Mouse (Mus musculus) mouse embryonic stem cell (cell line): ENCODE results near the gene B4galnt2.

Experiments
- in situ Hi-C, 2 experiments: fragments of 300-500 bp; cut with MboI; formaldehyde crosslinking; loops; 1 replicate in 1 of 2; 3 replicates in 1 of 2; pipeline ENCODE4 v1.14.3; 2019 to 2020; ENCODE audit warnings: low sequenced_read_pairs in 2 of 2, low pct_unique_long_range_greater_than_20kb in 1 of 2, mixed read lengths in 1 of 2; ENCODE audit not compliant: unreplicated experiment in 1 of 2

Gene B4galnt2

DNA sequence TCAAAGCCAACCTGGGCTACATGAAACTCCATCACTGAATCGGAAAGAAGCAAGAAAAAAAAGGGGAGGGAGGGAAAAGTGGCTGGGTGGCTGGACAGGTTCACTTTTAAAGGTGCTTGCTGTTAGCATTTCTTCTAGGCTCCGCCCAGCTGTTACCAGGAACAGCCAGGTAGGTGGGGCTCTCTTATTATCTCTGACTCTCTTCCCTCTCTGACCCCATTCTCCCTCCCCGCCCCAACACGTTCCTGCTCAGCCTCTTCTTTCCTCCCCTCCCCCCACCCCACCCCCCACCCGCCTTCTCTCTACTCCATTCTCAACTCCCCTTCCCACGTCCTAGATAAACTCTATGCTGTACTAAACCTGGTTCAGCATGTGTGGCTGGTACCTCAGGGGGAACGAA is 3.1 kb downstream of the B4galnt2 start:
- in situ Hi-C loops: no loop called here

DNA sequence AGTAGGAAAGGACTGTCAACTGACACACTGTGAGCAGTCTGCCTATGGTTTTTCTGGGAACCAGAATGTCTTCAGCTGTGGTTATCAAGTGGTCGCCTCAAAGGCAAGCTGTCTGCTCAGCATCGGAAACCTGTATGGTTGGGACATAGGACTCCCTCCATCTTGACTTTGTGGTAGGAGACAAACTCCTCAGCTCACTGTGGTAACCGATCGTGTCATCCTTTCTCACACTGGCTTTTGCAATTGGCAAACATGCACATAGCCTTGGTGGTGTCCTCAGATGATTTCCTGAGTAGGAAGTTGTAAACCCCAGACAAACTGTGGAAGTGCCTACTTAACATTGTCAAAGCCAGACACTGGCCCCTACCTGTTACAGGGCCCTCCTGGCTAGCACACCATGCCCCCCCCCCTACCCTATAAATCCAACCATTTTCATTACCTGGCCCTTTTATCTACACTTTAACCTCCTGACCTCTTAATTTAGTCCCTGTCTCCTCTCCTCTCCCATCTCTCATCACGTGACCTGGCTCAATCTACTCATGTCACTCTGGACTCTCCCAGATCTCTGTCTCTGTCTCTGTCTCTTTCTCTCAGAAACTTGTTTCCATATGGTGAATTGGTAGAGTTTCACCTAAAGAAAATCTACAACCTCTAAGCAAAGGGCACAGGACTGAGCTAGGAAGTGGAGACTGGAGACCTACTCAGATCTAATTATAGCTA is 6.7 kb downstream of the B4galnt2 start:
- in situ Hi-C loops: no loop called here

DNA sequence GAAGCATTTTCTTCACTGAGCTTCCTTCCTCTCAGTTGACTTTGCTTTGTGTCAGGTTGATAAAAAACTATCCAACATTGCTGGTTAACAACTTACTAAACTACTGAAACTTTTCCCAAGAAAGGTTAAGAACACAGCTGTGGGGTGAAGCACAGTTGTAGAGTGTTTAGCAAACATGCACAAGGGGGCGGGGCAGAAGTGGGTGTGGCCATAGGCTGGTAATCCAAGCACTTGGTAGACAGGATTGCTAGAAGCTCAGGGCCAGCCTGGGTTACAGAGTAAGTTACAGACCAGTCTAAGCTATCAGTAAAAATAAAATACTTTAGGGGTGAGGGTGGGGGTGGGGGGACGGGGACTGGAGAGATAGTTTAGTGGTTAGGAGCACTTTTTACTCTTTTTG is 10.4 kb downstream of the B4galnt2 start:
- in situ Hi-C loops: no loop called here

DNA sequence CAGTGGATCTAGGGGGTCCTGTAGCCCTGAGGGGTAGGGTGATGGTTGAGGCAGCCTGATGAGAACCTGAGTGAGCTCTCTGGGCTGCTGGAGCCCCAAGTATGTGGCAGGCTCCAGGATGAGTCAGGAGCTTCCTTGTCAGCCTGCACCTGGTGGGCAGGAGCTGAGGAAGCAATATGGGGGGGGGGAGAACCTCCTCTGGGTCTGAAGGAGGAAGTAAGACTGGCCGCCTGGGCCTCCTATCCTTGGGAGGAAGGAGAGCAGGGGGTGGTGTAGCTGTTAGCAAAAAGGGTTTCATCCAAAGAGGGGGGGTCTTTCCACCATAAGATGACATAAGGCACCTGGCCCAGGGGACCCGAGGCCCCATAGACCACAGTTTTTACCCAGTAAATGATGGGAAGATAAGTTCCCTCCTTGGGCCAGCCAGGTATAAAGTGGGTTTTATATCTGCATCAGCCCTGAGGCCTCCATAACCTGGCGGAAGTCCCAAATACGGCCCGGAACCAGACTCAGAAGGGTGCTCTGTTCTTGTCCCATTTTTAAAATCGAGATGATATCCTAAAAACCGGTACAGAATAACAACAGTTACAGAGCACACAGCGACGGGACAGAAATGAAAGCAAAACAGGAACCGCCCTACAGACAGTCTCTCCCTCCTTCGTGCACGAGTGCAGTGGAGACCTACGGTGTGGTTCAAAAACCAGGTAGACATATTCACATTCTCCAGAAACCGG is 18.1 kb downstream of the B4galnt2 start:
- in situ Hi-C loops: no loop called here

DNA sequence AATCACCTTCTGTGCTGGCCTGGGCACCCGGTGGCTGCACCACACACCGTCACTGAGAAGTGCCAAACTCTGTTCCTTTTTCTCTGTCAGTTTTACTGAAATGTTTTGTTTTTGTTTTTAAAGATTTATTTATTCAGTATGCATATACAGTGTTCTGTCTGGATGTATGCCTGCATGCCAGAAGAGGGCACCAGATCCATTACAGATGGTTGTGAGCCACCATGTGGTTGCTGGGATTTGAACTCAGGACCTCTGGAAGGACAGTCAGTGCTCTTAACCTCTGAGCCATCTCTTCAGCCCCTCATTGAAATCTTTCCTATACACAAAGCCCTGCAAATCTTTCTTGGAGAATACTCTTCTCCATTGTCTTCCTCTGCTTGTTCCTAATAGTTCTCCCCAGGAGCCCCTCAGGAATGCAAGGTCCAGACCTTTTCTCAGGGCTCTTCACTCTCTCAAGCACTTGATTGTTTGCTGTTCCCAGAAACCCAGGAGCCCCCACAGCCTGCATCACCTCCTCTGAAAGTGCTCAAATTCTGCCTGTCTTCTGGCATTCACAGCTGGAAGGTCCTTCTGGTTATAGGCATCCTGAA is 24.1 kb downstream of the B4galnt2 start:
- in situ Hi-C loops: no loop called here

DNA sequence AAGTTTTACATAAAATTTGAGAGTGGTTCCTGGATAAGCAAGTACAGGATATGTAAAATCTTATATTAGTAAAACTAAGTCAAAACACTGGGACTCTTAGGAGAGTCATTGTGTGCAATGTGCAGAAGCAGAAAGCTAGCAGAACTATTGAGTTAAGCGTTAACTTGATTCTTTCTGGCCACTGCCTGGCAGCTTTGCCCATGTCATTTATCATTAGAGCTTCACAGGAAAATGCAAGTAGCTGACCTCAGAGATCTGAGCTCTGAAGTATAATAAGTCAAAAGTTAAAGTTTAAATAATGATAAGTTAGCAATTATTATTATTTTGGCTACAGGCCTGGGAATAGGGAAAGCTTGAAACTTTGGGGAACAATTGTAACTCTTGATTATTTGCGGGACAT is 34.8 kb downstream of the B4galnt2 start:
- in situ Hi-C loops: loop anchor here (10.0 kb wide), 1 partner anchor 155 kb away; the partner anchor contains the start of gene Snf8 (in 2 of the 2)

DNA sequence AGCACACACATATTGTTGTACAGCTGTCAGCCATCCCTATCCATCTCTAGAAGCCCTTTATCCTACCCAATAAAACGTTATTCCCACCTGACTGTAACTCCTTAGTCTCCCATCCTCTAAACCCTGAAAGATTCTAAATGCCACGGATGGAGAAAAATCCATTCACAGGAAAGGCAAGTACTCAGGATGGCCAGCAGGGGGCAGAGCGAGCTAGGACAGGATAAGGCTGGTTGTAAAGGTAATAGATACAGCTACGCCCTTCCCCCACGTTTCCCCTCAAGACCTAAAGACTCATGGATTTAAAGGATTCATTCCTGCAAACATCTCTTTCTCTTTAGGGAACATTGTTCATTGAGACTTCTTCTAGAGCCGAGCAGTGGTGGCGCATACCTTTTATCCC is 38.4 kb downstream of the B4galnt2 start:
- in situ Hi-C loops: no loop called here

DNA sequence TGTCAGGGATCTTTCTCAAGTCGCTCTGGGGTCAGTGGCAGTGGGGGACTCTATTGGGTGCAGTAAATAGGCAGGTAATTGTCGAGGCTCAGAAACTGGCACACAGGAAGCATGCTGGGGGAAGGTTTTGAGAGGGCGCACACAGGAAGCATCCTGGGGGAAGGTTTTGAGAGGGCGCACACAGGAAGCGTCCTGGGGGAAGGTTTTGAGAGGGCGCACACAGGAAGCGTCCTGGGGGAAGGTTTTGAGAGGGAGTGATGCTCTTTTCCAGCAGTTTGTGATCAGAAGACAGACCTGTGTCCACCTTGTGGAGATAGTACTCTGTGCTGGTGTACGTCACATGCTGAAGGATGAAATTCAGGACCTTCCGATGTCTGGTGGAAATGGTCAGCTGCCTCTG is 38.9 kb downstream of the B4galnt2 start:
- in situ Hi-C loops: no loop called here

DNA sequence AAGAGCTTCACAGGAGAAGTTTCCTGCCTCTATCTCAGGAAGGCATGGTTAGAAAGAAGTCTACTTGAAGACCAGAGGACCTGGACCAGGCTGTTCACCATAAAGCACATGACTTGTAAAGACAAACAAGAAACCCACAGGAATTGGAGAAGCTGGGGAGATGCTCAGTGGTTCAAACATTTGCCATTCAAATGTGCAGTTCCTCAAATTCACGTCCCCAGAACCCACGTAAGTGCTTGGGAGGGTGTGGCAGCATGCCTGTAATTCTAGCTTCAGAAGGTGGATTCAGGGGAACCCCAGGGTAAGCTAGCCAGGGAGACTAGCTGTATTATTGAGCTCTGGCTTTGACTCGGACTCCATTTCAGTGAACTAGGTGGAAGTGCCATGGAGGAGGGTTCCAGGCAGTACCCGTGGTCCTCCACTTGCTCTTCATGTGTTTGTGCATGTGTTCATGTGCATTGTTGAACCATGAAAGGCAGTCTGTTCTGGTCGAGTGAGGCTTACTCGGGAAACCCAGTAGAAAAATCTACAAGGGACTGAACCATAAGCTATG is 44.7 kb downstream of the B4galnt2 start:
- in situ Hi-C loops: no loop called here

DNA sequence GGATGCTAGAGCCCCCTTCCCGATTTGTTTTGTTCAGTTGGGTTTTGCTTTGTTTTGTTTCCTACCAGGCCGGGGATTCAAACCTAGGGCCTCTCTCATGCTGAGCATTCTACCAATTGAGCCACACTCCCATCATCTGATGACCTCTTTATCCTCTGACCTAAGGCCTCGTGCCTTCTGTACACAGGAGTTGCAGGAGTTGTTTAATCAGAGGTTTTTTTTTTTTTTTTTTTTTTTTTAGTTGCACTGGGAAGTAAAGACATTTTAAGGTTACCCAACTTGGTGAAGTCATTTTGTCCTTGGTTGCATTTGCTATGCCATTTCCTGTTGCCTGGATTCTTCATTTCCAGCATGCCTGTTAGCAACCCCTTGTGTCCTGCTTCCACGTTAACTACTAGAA is 45.2 kb downstream of the B4galnt2 start:
- in situ Hi-C loops: no loop called here

DNA sequence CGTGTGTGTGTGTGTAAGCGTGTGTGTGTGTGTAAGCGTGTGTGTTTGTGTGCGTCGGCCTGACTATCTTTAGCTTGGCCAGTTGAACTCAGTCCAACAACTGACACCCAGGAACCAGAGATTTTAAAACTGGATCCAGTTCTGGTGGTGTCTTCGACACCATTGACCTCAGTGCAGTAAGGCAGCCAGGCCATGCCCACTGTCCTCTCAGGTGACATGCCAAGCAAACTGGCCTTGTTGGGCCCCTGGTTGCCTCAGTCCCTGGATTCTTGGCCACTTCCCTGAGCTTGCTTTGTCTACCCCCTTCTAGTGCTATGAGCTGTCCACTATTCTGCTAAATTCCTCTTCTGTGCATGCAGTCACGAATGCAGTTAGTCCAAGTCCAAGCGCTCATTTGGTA is 53.3 kb downstream of the B4galnt2 start:
- in situ Hi-C loops: no loop called here

DNA sequence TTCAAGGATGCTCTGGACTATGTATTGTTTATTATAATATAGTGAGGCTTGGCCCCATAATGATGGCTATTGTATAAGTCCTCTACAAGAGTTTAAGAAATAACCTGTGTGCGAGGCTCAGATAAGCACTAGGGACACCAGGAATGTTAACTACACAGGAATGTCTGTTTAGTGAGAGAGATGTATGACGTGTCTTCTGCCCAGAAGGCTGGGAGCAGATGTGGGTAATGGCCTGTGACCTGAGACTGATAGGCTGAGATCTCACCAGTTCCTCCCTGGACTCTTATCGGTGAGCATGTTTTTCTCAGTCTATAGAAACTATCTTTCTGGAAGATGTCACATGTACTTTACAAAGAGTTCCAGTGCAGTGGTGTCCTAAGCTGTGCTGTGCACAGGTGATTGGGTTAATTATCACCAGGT is 54.6 kb downstream of the B4galnt2 start:
- in situ Hi-C loops: no loop called here

DNA sequence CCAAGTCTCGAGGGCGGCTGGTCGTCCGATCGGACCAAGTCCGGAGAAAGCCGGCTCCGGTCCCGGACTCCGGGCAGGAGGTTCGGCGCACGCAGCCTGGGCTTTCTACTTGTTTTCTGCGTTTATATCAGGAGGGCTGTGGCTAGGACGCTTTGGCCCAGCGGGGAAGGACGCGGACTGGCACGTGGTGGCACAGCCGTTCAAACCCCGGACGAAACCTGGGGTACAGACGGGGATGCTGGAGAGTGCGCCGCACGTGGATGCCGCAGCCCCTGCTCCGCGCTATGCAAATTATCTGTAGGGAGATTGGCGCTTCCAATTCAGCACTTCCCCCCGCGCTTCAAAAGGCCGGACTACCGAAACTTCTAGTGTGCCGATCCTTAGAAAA is 55.2 kb downstream of the B4galnt2 start:
- in situ Hi-C loops: no loop called here

DNA sequence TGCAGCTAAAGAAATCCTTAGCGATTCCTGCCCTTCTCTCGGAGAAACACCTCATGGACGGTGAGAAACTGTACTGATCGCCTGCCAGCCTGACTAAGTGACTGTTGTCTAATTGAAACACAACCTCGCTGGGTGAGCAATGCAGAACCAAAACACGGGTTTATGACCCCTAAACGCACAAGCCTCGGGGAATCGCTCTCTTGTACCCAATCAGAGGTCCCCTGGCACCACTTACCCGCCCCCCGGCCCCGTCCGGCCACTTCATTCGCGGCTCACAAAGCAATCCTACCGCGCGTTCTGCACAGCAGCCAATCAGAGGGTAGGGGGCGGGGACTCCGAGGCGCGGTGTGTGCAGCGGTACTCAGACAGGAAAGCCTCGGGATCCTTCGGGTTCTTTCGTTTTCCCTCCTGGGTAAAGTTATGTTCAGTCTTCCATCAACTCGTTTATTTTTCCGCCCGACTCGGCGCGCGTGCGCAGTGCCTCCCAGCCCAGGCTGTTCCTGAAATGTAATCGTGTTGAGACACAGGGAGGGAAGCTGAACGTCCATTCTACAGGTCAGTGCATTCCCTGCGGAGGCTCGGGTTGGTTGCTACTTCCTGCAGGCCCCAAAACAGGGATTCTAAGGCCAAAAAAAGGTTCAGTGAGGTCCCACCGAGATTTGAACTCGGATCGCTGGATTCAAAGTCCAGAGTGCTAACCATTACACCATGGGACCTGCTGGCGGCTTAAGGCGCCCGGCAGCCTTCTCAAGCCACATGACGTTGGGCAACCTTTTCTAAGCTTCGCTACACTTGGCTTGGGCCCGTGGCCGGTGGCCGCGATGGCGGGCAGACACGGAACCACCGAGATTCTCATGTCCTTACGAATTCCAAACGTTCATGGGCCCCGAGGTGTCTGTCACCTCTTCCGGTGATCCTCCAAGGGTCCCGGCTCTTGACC is 55.9 kb downstream of the B4galnt2 start:
- in situ Hi-C loops: no loop called here

DNA sequence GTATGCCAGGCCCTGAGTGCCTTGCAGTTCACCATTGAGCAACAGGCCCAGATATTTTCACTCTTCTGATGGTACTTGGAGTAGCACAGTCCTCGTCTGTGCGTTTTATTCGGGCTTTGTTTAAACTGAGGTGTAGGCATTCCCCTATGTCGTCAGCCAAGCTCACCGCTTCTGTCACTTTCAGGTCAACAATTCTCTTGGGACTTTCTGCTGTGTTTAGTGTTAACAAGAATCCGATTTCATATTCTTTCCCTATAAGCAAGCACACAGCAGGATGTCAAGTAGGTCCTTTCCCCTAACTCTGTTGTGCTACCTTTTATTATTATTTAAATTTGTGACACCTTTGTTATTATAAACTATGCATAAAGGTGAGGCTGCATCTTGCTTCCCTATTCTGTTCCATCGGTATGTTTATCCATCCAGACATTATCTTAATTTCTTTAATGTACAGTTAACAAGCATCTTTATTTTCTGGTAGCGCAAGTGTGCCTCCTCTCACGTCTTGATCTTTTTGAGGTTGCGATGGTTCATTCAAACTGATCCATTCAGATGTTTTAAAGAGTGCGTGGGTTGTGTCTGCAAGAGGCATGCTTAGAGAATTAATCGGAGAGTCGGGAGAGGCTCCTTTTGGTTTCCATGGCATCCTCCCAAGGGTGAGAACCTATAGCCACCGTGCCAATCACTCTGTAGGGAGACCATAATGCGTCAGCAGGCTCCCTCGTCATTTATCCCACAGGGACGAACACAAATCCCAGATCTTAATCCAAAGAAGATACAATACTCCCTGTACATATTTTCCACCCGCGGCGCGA is 56.8 kb downstream of the B4galnt2 start:
- in situ Hi-C loops: no loop called here

DNA sequence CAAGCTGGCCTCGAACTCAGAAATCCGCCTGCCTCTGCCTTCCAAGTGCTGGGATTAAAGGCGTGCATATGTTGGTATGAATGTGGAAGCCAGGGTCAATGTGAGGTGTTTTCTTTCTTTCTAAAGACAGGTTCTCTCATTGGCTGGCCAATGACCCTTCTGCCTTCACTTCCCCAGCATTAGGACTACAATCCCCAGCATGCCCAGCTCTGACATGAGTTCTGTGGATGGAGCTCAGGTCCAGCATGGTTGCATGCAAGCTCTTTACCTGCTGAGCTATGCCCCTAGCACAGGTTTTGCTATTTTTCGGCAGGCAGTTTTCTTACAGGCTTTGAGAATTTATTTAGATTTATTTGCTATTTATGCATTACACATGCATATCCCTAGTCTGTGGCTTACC is 57.4 kb downstream of the B4galnt2 start:
- in situ Hi-C loops: no loop called here

DNA sequence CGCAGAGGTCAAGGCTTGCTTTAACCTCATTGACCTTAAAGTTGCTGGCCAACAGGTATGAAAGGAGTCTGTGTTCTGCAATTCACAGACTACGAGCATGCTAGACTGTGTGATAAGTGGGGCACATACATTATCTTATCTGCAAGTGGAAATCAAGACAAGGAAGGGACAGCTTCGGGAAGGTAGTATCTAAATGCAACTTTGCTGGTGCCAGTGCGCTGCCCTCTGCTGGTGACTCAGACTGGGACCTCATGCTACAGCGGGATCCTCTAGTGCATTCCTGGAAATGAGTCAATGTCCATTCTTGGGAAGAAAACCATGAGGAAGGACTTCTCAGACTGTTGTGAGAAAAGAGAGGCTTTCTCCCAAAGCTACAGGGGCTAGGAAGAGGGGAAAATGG is 61.0 kb downstream of the B4galnt2 start:
- in situ Hi-C loops: loop anchor here in 1 of 2 experiments (5.0 kb wide), 1 partner anchor 71 kb away; no protein-coding TSS in a partner anchor

DNA sequence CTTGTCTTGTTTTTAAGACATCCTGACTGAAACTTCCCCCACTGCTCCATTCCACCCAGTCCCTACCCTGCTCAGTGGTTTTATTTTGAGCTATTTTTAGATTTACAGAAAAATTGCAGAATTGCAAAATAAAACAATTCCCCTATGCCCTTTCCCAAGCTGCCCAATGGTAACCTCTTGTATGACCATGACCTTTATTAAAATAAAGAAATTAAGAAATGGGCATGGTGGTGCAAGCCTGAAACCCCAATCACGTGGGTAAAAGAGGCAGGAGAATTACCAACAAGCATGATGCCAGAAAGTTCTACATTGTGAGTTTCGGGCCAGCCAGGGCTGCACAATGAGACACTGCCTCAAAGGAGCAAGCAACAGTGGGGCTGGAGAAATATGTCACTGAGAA is 63.8 kb downstream of the B4galnt2 start:
- in situ Hi-C loops: loop anchor here in 1 of 2 experiments (5.0 kb wide), 1 partner anchor 69 kb away; no protein-coding TSS in a partner anchor
